Mouse (Mus musculus) adrenal gland, adult 2 months (tissue): Measurements from ENCODE around the gene Gmip. TPM values are rescaled to one million over a fixed set of nuclear protein-coding genes. Genes with fewer than 3 reads are reported as not detected.

Source experiments
- DNase-seq: peaks from one replicate; pipeline ENCODE4 v3.0.0; 2021
- polyA plus RNA-seq: library from polyadenylated mRNA; depleted of rRNA; stranded (reverse); fragments of >200 nt; gene quantifications from 2 replicates; pipeline ENCODE4 v1.2.3, GENCODE M21; 2012; rRNA removed
- total RNA-seq, 2 experiments: library from RNA; stranded (reverse); gene quantifications; 2 replicates each; pipeline ENCODE4 v1.2.3; 2021

The Gmip gene
- total and polyA plus RNA-seq, 3 experiments, result 13.5 to 30.3 (median 13.6) TPM

DNA sequence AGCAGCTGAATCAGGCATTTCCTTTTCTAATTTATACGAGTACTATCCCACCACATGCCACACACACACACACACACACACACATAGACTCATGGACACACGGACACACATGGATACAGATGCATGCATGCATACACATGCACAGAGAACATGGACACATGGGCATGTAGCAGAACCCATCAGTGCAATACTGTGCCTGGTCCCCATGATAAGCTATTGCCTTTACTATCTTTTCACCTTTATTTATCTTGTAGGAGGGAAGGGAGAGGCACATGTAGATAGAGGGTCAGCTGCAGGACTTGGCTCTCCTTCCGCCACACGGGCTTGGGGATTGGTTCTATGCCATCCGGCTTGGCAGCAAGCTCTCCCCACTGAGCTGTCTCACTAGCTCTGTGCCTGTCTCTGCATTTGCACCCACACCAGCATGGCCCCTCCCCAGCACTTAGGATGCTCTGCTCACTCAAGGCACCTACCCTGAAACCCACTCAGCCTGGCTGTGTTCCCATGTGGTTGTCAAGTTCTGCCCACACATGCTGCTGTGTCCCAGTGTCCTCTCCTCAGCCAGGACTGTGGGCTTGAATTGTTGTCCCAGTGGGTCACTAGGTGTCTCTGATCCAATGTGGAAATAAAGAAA is 55.0 kb downstream of the Gmip start:
- no peak for DNase-seq

- DNase-seq, result no peak
Measured at GRCm38 (mm10) chr8:69864180-69864579, 55.7 kb downstream of the Gmip start.

DNA sequence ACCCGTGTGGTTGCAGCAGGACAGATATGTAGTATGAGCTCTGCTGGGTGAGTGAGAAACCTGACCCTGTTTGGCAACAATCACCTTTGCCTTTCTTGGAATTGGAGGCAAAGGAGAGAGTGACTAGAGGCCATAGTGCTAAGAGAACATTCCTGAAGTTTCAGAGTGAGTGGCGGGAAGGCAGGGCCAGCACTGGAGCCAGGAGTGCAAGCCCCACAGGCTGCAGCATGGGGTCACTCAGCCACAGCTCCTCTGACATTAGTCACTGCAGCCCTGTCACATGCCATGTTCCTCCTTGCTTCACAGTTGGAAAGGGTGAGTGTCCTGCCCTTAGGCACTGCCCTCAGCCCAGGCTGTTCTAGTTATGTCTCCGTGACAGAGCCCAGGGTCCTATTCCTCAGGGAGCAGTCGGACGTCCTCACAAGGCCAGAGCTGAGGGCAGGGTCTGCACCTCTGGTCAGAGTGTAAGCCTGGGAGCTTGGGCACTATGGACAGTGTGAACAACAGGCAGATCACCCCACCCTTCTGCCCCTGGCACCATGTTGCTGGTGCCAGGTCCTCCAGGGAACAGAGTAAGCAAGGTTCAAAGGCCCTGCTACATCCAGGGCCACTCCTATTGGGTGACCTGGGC is 59.3 kb downstream of the Gmip start:
- peak; percentile 49 for DNase-seq

DNA sequence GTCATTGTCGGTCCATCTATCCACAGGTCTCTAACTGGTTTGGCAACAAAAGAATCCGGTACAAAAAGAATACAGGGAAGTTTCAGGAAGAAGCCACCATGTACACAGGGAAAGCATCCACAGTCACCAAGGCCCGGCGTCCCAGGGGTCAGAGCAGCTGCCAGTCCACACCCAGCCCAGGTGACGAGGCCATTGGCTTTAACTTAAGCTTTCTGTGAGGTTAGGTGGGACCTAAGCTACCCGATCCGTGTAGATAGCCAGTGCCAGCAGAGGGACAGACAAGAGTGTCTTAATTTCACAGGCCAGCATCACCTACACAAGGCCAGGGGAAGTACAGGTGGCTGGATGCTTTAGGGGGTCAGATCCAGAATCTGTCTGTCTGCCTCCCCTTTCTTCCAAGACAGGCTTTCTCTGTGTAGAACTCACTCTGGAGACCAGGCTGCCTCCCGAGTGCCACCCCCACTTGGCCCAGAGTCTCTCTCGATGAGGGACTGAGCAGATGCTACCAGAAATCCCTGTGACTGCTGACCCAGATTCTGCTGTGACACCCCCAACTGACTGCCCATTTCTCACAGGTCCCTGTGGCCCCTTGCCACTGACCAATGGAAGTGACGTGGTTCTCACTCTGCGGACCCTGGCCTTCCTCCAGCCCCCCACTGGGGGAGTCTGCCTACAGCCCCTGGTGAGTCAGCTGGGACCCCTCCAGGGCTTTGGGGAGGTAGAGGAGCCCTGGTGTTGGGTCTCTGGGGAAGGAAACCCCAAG is 61.7 kb downstream of the Gmip start:
- no peak for DNase-seq

DNA sequence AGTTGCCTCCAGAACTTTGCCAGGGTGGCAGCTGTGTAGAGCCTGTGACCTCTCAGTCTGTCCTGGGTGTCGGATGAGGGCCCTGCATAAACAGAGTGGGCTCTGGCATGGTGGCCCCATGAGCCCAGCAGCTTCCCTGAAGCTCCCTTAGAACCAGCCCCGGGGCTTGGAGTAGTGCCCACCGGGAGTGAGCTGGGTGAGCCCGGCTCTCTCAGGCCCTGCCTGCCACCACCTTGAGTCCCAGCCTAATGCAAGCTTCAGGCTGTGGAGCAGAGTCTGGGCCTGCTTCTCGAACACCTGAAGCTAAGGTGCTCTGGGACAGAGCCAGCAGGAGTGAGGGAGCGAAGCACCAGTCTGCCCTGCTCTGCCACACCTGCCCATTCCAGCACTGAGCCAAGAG is 62.4 kb downstream of the Gmip start:
- DNase-seq, result no peak

Other genes with a start within 250 kb of the Gmip start
- gene Zfp868, start 183.1 kb upstream of the Gmip start, total RNA-seq, result 10 to 100 TPM; 11.2 to 13.5 TPM
- 2.9 and 4.4 TPM in 2 replicates for gene Zfp868, start 183.1 kb upstream of the Gmip start, polyA plus RNA-seq
- 1 to 10 TPM; 2.0 to 2.9 TPM for gene Zfp964, start 154.2 kb upstream of the Gmip start, total RNA-seq
- gene Zfp964, start 154.2 kb upstream of the Gmip start, polyA plus RNA-seq, result 0.18 and 0.21 TPM in 2 replicates
- 10 to 100 TPM; 22.3 to 25.3 TPM for gene Zfp869, start 98.0 kb upstream of the Gmip start, total RNA-seq
- 0.27 and 0.48 TPM in 2 replicates for gene Zfp869, start 98.0 kb upstream of the Gmip start, polyA plus RNA-seq
- gene Zfp963, start 58.7 kb upstream of the Gmip start, total RNA-seq, result 1 to 10 TPM; 2.6 to 5.0 TPM
- 0.51 and 1.3 TPM in 2 replicates for gene Zfp963, start 58.7 kb upstream of the Gmip start, polyA plus RNA-seq
- 1 to 10 TPM in 1 of 2 experiments, not detected in 1; 2.3 TPM for gene Gm20422, start 33.8 kb upstream of the Gmip start, total RNA-seq
- 0.25 and 0.33 TPM in 2 replicates for gene Gm20422, start 33.8 kb upstream of the Gmip start, polyA plus RNA-seq
- gene Atp13a1, start 17.5 kb upstream of the Gmip start, total RNA-seq, result 10 to 100 TPM; 40.8 to 43.4 TPM
- gene Atp13a1, start 17.5 kb upstream of the Gmip start, polyA plus RNA-seq, result 93.0 and 110 TPM in 2 replicates
- gene Zfp866, start 17.5 kb upstream of the Gmip start, total RNA-seq, result 10 to 100 TPM; 19.5 to 21.4 TPM
- gene Zfp866, start 17.5 kb upstream of the Gmip start, polyA plus RNA-seq, result 3.4 and 3.5 TPM in 2 replicates
- gene Lpar2, start 13.8 kb downstream of the Gmip start, total RNA-seq, result 1 to 10 TPM; 1.2 to 2.9 TPM
- gene Lpar2, start 13.8 kb downstream of the Gmip start, polyA plus RNA-seq, result 2.0 and 2.5 TPM in 2 replicates
- under 1 TPM; 0.38 to 0.69 TPM for gene Pbx4, start 23.8 kb downstream of the Gmip start, total RNA-seq
- 5.5 and 5.8 TPM in 2 replicates for gene Pbx4, start 23.8 kb downstream of the Gmip start, polyA plus RNA-seq
- under 1 TPM; 0.07 to 0.09 TPM for gene Cilp2, start 79.0 kb downstream of the Gmip start, total RNA-seq
- gene Cilp2, start 79.0 kb downstream of the Gmip start, polyA plus RNA-seq, result 0.39 and 1.1 TPM in 2 replicates
- under 1 TPM; 0.35 to 0.66 TPM for gene Tssk6, start 93.5 kb downstream of the Gmip start, total RNA-seq
- 1.3 and 2.0 TPM in 2 replicates for gene Tssk6, start 93.5 kb downstream of the Gmip start, polyA plus RNA-seq
- gene Ndufa13, start 93.9 kb downstream of the Gmip start, total RNA-seq, result 100 to 1,000 TPM; 160 to 215 TPM
- gene Ndufa13, start 93.9 kb downstream of the Gmip start, polyA plus RNA-seq, result 83.3 and 99.4 TPM in 2 replicates
- gene Yjefn3, start 94.0 kb downstream of the Gmip start, total RNA-seq, result 1 to 10 TPM; 1.9 to 4.2 TPM
- gene Yjefn3, start 94.0 kb downstream of the Gmip start, polyA plus RNA-seq, result 6.6 and 10.8 TPM in 2 replicates
- 100 to 1,000 TPM; 102 to 116 TPM for gene Gatad2a, start 187.7 kb downstream of the Gmip start, total RNA-seq
- 92.3 and 105 TPM in 2 replicates for gene Gatad2a, start 187.7 kb downstream of the Gmip start, polyA plus RNA-seq
- gene Mau2, start 234.1 kb downstream of the Gmip start, total RNA-seq, result 10 to 100 TPM; 51.1 to 53.3 TPM
- 98.2 and 114 TPM in 2 replicates for gene Mau2, start 234.1 kb downstream of the Gmip start, polyA plus RNA-seq
- 10 to 100 TPM; 28.7 to 32.8 TPM for gene Sugp1, start 234.1 kb downstream of the Gmip start, total RNA-seq
- gene Sugp1, start 234.1 kb downstream of the Gmip start, polyA plus RNA-seq, result 6.6 and 7.5 TPM in 2 replicates